Mouse (Mus musculus) monocyte, adult 2 months (primary cell): ENCODE results near the gene Camk1g.

Experiments used
- DNase-seq, 2 experiments: peaks; one replicate each; pipeline ENCODE4 v3.0.0; 2022; ENCODE audit warnings: low spot score in 2 of 2, low read depth in 1 of 2

Gene Camk1g

DNA sequence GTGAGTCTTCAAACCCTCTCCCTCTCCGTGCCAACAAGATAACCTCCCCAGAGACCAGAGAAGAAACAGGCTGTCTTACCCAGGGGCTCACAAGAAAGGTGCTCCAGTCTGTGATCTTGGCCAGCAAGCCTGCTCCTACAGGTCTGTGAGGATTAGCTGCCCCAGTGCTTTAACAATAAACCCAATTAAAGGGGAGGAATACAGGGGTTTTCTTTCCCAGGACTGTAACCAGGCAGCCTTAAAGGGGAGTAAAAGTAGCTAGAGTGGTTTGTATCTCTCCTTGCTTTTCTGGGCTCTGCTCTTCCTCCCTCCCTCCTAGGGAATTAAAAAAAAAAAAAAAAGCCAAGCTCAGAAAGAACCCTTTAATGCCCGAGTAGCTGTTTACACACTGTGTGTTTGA, at the start of gene Camk1g:
Gene Camk1g (minus strand): TSS at position 203 of the 400 bp plus-strand sequence.
- DNase-seq: no peak

DNA sequence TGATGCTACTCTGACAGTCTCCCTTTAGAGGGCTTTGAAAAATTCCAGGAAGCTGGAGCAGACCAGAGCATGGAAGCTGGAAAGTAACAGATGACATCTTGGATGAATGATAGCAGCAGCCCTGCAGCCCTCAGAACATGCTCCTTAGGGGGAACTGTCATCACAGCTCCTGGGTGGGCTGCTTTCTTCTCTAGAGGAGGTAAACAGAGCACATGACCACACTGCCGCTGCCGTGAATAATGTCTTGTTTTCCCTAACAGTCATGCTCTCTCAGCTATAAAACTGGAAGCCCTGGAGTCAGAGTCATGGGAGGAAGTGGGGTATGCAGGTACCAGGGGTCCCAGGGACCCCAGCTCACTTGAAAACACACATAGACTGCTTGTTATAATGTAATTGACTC, 49.1 kb upstream of the Camk1g start:
- DNase-seq: no peak

DNA sequence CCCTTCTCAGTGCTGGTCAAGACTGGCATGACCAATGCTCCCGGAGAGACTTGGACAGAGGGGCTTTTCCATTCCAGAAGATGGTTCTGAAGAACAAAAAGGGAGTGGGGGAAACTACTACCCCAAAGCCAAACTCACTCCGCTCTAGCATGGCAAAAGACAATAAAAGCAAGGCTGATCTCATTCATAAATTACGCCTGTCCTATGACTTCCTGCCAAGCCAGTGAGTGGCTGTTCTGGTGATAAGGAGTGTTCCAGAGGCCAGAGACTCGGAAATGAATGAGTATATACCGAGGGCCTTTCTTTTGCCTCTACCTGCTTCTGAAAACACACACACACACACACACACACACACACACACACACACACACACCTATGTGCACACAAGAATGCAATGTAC, 48.6 kb upstream of the Camk1g start:
- DNase-seq: no peak

DNA sequence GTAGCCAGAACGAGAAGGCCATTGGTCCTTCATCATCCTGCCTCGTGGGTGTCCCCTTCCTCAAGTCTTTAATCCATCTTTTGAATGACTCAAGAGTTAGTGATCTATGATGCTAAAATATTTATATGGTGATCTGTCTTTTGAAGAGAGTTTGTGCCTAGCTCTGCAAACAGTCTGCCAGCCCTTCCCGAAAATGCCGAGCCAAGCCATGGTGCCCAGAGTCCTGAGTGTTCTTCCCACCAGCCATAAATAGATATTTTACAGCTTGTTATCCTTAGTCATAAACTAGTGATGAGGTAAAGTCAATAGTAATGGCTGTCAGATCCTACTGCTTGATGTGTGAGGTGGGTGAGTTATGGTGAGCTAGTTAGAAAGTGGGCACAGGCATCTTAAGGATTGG, 44.0 kb upstream of the Camk1g start:
- DNase-seq: no peak

GRCm38 (mm10) chr1:193413368-193414000, 43.4 kb upstream of the Camk1g start:
- DNase-seq: no peak

GRCm38 (mm10) chr1:193407487-193407886, 37.4 kb upstream of the Camk1g start:
- no peak for DNase-seq

- DNase-seq: no peak
Observed at GRCm38 (mm10) chr1:193406059-193406642, 36.1 kb upstream of the Camk1g start.

DNA sequence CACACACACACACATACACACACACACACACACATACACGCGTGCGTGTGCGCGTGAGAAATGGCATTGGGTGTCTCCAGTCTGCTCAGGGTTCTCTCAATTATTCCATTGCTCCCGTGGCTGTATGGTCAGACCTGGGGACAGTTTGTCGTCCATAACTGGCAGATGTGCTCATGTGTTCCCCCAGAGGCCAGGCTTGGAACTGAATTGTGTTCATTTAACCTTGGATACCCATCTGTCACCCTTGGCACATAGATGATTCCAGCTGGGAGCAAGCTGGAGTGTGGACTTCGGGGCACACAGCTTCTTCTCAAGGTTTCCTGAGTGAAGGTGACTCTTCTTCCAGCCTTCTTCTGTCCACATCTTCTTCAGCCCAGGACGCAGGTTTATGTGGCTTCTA, 31.6 kb upstream of the Camk1g start:
- no peak for DNase-seq

GRCm38 (mm10) chr1:193400348-193400747, 30.2 kb upstream of the Camk1g start:
- DNase-seq: no peak

DNA sequence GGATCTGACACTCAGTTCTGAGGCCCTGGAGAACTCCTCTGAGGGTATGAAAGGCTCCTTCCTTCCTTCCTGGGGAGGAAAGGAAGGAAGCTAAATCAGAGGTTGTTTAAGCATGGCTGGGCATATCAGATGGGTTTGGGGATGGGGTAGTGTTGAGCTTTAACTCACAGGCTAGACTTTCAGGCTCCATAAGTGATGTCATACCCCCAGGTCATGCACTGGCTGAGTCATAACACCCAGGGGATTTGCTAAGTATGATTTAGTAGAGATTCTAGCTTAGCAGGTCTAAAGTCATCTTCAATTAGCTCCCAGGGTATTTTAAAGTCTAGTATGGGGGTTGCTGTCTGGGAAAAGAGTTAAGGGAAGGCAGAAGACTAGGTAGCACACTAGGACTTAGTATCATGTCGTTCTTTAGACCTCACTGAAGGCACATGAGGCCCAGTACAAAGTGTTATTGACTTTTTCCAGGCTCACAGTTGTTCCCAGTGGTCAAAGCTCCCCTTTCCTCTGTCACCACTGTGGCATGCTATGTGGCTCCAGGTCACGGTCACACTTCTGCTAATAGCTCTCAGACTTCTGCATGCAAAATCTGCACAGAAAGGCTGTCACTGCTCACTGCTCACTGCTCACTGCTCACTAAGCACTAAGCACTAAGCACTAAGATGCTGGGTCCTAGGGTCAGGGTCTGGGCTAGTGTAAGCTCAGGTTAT, 28.8 kb upstream of the Camk1g start:
- DNase-seq: no peak

DNA sequence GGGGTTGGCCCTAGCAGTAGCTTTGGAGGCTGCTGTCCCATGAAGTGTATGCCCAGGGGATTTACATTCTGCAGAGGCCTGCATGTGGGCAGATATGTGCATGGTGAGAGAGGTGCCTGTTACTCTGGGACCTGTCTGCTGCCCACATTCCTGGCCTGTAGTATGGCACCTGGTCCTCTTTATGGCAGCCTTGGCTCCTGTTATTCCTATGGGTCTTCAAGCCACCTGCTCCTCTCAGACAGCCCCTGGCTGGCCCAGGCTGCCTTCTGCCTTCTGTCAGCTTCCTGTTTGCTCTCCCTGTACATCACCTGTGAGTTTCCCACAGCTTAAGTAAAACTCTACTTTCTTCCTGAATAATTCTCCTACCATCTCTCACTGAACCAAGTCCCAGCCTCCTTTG, 27.0 kb upstream of the Camk1g start:
- no peak for DNase-seq

DNA sequence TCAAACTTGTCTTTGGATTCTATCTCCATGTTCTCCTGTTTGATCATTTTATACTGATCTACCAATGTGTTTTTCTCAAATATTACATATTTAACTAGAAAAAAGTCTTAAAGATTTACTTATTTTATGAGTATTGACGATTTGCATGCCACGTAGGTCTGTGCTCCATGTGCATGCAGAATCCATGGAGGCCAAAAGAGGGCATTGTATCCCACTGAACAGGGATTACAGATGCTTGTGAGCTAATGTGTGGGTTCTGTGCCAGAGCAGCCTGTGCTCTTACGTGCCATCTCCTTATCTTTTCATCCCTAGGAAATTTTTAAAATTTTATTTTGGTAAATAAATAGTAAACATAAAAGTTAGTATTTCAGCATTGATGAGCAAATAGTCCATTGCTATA, 22.2 kb upstream of the Camk1g start:
- DNase-seq: no peak

GRCm38 (mm10) chr1:193390004-193390403, 19.9 kb upstream of the Camk1g start:
- DNase-seq: no peak

DNA sequence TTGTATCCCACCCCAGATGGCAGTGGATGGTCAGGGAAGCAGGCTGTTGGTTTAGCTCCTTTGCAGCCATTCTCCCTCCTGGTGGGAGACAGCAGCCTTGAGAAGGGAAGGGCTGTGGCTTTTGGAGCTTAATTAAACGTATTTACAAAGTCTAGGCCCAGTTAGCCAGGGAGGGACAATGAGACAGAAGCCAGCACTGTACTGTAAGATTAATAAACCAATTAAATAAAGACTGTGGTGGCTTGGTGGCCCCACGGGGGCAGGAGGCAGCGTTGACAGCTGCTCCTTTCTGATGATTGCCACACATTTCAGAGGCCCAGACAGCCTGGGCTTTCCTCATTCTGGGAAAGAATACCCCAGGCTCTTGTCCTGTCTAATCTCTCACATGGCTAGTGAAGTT, 19.4 kb upstream of the Camk1g start:
- DNase-seq: no peak

GRCm38 (mm10) chr1:193387241-193387640, 17.1 kb upstream of the Camk1g start:
- no peak for DNase-seq

DNA sequence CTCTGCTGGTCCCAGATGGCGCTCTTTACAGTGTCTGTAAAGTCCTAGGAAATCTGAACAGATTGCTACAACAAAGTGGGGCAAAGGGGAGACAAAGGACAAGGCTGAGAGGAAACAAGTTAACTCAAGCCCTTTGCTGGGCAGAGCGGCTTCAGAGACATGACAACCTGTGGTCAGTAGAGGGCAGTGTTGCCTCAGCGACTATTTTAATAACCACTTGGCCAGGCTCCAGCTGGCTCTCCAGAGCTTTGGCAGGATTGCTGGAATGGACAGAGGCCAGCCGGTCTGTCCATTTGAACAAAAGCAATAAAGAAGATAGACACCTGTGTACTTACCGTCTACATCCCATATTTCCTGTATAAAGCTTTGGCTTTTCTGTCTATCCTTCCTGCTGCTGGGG, 16.0 kb upstream of the Camk1g start:
- DNase-seq: peak in 1 of 2 experiments; percentile 13

DNA sequence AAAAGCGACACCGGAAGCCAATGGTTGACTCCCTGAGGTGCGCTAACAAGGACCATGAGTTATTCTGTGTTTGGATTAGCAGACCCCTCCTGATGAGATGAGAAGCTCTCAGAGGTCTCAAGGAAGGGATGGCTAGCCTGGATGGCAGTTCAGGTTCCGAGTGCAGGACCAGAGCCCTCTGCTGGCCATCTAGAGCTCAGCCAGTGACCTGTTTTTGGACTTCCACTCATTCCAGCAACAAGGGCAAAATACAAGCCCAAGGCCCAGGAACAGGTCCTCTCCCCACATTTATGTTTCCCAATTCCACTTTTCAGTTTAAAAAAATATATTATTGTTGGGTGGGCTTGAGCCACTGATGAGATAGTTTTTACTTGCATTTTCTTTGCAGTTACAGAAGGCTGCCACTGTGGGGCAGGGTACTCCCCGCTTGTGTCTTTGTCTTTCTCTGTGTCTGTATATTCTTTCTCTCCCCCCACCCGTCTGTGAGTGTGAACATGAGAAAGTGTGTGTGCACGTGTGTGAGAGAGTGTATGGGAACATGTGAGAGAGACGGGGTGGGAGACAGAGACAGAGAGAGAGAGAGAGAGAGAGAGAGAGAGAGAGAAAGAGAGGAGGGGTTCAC, 12.9 kb upstream of the Camk1g start:
- DNase-seq: no peak

DNA sequence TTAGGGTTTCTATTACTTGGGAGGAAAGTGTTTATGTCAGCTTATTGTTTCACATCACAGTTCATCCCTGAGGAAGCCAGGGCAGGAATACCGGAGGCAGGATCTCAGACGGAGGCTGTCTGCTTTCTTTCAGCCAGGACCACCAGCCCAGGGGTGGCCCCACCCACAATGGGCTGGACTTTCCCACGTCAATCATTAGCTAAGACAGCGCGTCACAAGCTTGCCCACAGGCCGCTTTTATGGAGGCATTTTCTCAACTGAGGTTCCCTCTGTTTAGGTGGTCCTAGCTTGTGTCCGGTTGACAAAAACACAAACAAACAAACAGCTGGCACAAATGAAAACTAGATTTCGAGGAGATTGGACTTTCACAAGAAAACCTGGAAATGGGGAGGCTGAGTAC, 12.3 kb upstream of the Camk1g start:
- DNase-seq: no peak

- DNase-seq: no peak
Observed at GRCm38 (mm10) chr1:193381597-193382404, 11.7 kb upstream of the Camk1g start.

- no peak for DNase-seq
Observed at GRCm38 (mm10) chr1:193380877-193381276, 10.8 kb upstream of the Camk1g start.

GRCm38 (mm10) chr1:193379634-193380033, 9.5 kb upstream of the Camk1g start:
- DNase-seq: no peak
